Mouse (Mus musculus) embryonic facial prominence, embryonic 14.5 days (tissue): ENCODE data around the gene Fam207a. TPM values are rescaled to one million over a fixed set of nuclear protein-coding genes. Genes with fewer than 3 reads are reported as not detected.

ENCODE experiments used
- ATAC-seq: fragments of 200-750 bp; cut with Nextera tagmentation; 2 replicates; pipeline ENCODE4 v1.8.0; 2017; ENCODE audit warnings: low read depth, moderate number of reproducible peaks, moderate TSS enrichment
- DNase-seq: peaks from one replicate; pipeline ENCODE4 v3.0.0-alpha.2; 2015; ENCODE audit warnings: low spot score
- H3K27ac ChIP-seq: fragments of 300-500 bp; sonication (generic); replicated peaks from 2 replicates; pipeline ENCODE4 v1.5.1; 2014; ENCODE audit warnings: low read depth, mild to moderate bottlenecking, low read length, moderate library complexity
- H3K27me3 ChIP-seq: fragments of 300-500 bp; sonication (generic); replicated peaks from 2 replicates; pipeline ENCODE4 v1.6.1; 2014; ENCODE audit warnings: low read length; ENCODE audit not compliant: control insufficient read depth, insufficient read depth
- H3K36me3 ChIP-seq: fragments of 300-500 bp; sonication (generic); 2 replicates; pipeline ENCODE4 v1.6.1; 2014; ENCODE audit warnings: low read length, mixed read lengths; ENCODE audit not compliant: control insufficient read depth, insufficient read depth
- H3K4me1 ChIP-seq: fragments of 300-500 bp; sonication (generic); 2 replicates; pipeline ENCODE4 v1.6.1; 2014; ENCODE audit warnings: antibody characterized with exemption, low read length; ENCODE audit not compliant: control insufficient read depth, insufficient read depth
- H3K4me2 ChIP-seq: fragments of 300-500 bp; sonication (generic); 2 replicates; pipeline ENCODE4 v1.6.1; 2014; ENCODE audit warnings: low read depth, mild to moderate bottlenecking, low read length, moderate library complexity, mixed read lengths
- H3K4me3 ChIP-seq: fragments of 300-500 bp; sonication (generic); 2 replicates; pipeline ENCODE4 v1.5.1; 2014; ENCODE audit warnings: low read depth, mild to moderate bottlenecking, low read length
- H3K9ac ChIP-seq: fragments of 300-500 bp; sonication (generic); 2 replicates; pipeline ENCODE4 v1.6.1; 2014; ENCODE audit warnings: low read depth, mild to moderate bottlenecking, low read length, moderate library complexity, mixed read lengths
- H3K9me3 ChIP-seq: fragments of 300-500 bp; sonication (generic); 2 replicates; pipeline ENCODE4 v1.6.1; 2016; ENCODE audit warnings: low read length; ENCODE audit not compliant: control insufficient read depth
- WGBS: fragments of 180-500 bp; shearing (Covaris S2); extraction: QIAGEN DNeasy Blood & Tissue Kit; methylation state at CpG from one replicate; pipeline ENCODE4 v1.1.7; 2014; 5-methylcytosine and 5-hydroxymethylcytosine counted together
- polyA plus RNA-seq: library from polyadenylated mRNA; unstranded; fragments of >200 nt; fragmentation: Nextera tagmentation; extraction: Ambion mirVana; gene quantifications from 2 replicates; pipeline ENCODE4 v1.2.1, GENCODE M21; 2014

The Fam207a gene
- polyA plus RNA-seq, 1 experiment from 2014 or later, result 34.2 TPM

DNA sequence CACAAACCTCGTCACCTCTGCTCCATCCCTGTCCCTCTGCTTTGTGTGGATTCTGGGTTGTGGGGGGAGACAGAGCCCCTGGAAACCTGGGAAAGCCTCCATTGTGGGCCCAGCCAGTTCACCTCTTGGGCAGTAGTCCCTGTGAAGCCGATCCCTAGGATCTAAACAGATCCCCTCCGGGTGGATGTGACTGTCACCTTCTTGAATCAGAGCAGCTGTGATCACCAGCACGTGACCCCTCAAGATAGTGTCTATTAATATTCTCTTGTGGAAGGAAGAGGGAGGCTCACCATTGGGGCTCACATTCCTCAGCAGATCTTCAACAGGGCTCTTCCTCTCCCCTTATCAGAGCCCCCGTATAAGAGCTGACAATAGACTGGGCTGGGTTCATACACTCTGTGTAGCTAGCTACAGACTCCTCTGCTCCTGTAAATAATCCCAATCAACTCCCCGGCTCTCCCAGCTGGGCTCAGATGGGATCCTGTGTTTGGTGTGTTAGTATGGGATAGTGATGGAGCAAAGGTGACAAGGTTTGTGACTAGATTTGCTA is 66.8 kb downstream of the Fam207a start:
- Histone ChIP-seq H3K9ac (no peak overlapping the region), H3K27me3 (no peaks in the 10 kb centered on the region), H3K4me1 (peaks cover 24% of the 10 kb centered on the region), H3K4me2 (peak overlapping the region; percentile 53), H3K27ac (no peak overlapping the region), H3K36me3 (no peaks in the 10 kb centered on the region), H3K9me3 (peaks cover 17% of the 10 kb centered on the region), H3K4me3 (no peak overlapping the region)
- ATAC-seq, result 0 out of 2 replicates have a peak, but pooled peaks have one; percentile 31
- no peak for DNase-seq
- WGBS, result 50% methylated on average over 5 of the region's 6 CpGs

GRCm38 (mm10) chr10:77448209-77448608 is 67.4 kb downstream of the Fam207a start:
- ATAC-seq (no peak), DNase-seq (no peak)
- 75% methylated on average over 7 of the region's 7 CpGs for WGBS
- Histone ChIP-seq H3K9ac (no peak overlapping the region), H3K36me3 (no peaks in the 10 kb centered on the region), H3K9me3 (peaks cover 15% of the 10 kb centered on the region), H3K4me3 (no peak overlapping the region), H3K27ac (no peak overlapping the region), H3K4me1 (peaks cover 24% of the 10 kb centered on the region), H3K27me3 (no peaks in the 10 kb centered on the region), H3K4me2 (no peak overlapping the region)

DNA sequence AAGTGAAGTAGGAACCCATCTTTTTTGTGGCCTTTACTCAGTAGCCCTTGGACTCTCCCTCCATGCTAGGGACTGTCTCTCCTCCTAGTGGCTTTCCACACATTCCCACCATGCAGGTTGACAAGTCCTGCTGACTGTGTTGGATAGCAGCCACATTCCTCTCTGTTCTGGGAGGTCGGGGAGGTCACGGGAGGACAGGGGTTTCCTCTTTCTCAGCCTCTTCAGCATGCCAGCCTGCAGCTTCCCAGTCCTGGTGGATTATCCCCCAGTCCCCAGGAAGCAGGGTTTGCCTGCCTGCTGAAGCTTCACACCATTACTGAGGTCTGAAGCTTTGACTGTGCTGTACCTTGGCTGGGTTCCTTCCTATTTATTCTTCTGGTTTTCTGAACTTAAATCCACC is 67.8 kb downstream of the Fam207a start:
- no peak overlapping the region for H3K4me3 ChIP-seq
- DNase-seq, result no peak
- 2% methylated on average over 2 of the region's 2 CpGs for WGBS

DNA sequence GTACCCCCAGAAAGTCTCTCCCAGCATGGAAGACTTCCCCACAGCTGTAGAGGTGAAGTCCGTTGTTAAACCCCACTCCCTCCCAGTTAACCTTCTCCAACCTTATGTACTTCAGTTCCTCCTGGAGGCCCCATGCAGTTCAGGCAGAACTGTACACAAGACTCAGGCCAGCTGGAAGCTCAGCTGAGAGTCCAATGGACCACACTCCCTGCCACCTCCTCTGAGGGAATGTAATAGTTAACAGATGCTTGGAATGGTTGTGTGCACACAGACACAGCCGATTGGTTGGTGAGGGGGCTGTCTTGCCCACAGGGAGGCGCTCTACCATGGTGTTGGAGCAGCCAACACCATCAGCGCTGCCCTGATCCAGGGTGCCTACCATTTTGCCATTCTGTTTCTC is 73.3 kb downstream of the Fam207a start:
- Histone ChIP-seq H3K36me3 (no peaks in the 10 kb centered on the region), H3K27ac (no peak overlapping the region), H3K9me3 (peaks cover 9% of the 10 kb centered on the region), H3K4me2 (no peak overlapping the region), H3K4me1 (0 out of 2 replicates have a peak, but pooled peaks cover 6% of the 10 kb centered on the region), H3K4me3 (no peak overlapping the region), H3K9ac (no peak overlapping the region), H3K27me3 (no peaks in the 10 kb centered on the region)
- WGBS, result 68% methylated on average over 4 of the region's 4 CpGs
- ATAC-seq (no peak), DNase-seq (no peak)

More for the DNA sequence above, 67.8 kb downstream of the Fam207a start:
- H3K4me1 ChIP-seq, result peaks cover 24% of the 10 kb centered on the region
- H3K36me3 ChIP-seq, result no peaks in the 10 kb centered on the region
- no peak overlapping the region for H3K27ac ChIP-seq
- H3K9ac ChIP-seq, result no peak overlapping the region
- no peaks in the 10 kb centered on the region for H3K27me3 ChIP-seq
- H3K4me2 ChIP-seq, result no peak overlapping the region
- peaks cover 11% of the 10 kb centered on the region for H3K9me3 ChIP-seq
- ATAC-seq, result no peak

DNA sequence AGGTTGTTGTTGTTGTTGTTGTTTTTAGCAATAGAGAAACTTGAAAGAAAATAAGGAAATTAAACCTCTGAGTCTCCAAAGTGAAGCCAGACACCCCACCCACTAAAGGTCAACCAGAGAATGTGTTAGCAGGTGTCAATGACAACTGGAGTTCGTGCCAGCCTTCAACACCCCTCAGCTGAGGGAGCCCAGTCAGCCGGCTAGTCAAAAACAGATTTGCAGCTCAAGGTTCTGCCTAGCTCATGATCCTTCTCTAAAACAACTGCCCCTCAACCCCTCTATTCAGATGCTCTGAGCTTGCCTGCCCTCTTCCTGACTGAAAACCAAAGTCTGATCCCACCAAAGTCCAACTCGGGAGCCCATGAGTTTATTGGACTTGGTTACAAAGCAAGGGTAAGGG is 73.8 kb downstream of the Fam207a start:
- DNase-seq (no peak), ATAC-seq (no peak)
- Histone ChIP-seq H3K27me3 (no peaks in the 10 kb centered on the region), H3K36me3 (no peaks in the 10 kb centered on the region), H3K4me2 (no peak overlapping the region), H3K4me3 (no peak overlapping the region), H3K9ac (no peak overlapping the region), H3K27ac (no peak overlapping the region), H3K9me3 (peaks cover 9% of the 10 kb centered on the region), H3K4me1 (0 out of 2 replicates have a peak, but pooled peaks cover 6% of the 10 kb centered on the region)
- 68% methylated on average over 3 of the region's 3 CpGs for WGBS

GRCm38 (mm10) chr10:77440841-77441755 is 74.5 kb downstream of the Fam207a start:
- H3K4me3 ChIP-seq, result no peak overlapping the region
- H3K27ac ChIP-seq, result no peak overlapping the region
- 0 out of 2 replicates have a peak, but pooled peaks cover 6% of the 10 kb centered on the region for H3K4me1 ChIP-seq
- peak; percentile 27 for DNase-seq
- no peaks in the 10 kb centered on the region for H3K27me3 ChIP-seq
- 61% methylated on average over 18 of the region's 19 CpGs for WGBS
- no peaks in the 10 kb centered on the region for H3K36me3 ChIP-seq
- peak; percentile 54; the same call in 1 of the 2 replicates for ATAC-seq
- no peak overlapping the region for H3K4me2 ChIP-seq
- H3K9me3 ChIP-seq, result peaks cover 9% of the 10 kb centered on the region
- H3K9ac ChIP-seq, result no peak overlapping the region

- Histone ChIP-seq H3K27me3 (no peaks in the 10 kb centered on the region), H3K4me3 (no peak overlapping the region), H3K9ac (no peak overlapping the region), H3K4me2 (no peak overlapping the region), H3K9me3 (peaks cover 6% of the 10 kb centered on the region), H3K27ac (no peak overlapping the region), H3K4me1 (0 out of 2 replicates have a peak, but pooled peaks cover 6% of the 10 kb centered on the region), H3K36me3 (no peaks in the 10 kb centered on the region)
- WGBS, result 29% methylated on average over 6 of the region's 6 CpGs
- DNase-seq, result no peak
- ATAC-seq, result no peak
Measured at GRCm38 (mm10) chr10:77440286-77440685, 75.3 kb downstream of the Fam207a start.

DNA sequence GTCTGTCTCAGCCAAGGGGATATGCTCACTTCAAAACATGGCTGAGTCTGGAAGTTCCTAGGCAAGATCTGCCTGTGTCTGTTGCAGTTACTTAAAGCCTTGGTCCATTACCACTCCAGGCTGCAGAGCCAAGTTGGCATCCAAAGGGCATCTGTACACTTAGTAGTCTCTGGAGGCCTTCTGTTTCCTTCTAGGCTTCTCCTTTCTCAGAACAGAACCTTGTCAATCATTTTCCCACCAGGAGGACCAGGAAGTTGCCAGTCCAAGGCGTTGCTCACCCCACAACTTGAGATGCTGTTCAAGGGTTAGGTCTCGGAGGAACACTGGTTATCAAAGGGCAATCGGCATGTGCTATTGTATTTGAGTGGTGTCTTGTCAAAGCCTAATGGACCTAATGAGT is 76.6 kb downstream of the Fam207a start:
- H3K9ac ChIP-seq, result no peak overlapping the region
- ATAC-seq (no peak), DNase-seq (no peak)
- no peak overlapping the region for H3K27ac ChIP-seq
- no peaks in the 10 kb centered on the region for H3K27me3 ChIP-seq
- H3K4me1 ChIP-seq, result peaks cover 18% of the 10 kb centered on the region
- H3K36me3 ChIP-seq, result no peaks in the 10 kb centered on the region
- H3K9me3 ChIP-seq, result no peaks in the 10 kb centered on the region
- no peak overlapping the region for H3K4me2 ChIP-seq
- H3K4me3 ChIP-seq, result no peak overlapping the region
- 84% methylated on average over 3 of the region's 3 CpGs for WGBS
